ENCODE assay signal across 9 mouse cellular contexts in genomic region chr7:6835351-6835750, GRCm38 (mm10).
DNase-seq lines count a peak whose midpoint lies in the region; ATAC-seq lines count a peak whose summit lies in the region.
"Had no signal": no experiment of that assay in that cellular context is flagged by ENCODE, and none has a peak within 500 bp of the region (broad histone marks: within the 10 kb centered on the region; RNA-seq: fewer than 3 reads in every experiment).

No protein-coding gene starts in this region.

- no peaks in the 10 kb centered on the region for H3K9me3 ChIP-seq in liver, embryonic 11.5 days (ENCODE audit: control insufficient read depth, low read length)
- no peaks in the 10 kb centered on the region for H3K9me3 ChIP-seq in liver, embryonic 12.5 days (replicated peaks)
- no peaks in the 10 kb centered on the region for H3K9me3 ChIP-seq in forebrain, embryonic 11.5 days (ENCODE audit: control insufficient read depth, low read length)
- H3K9me3 ChIP-seq in neural tube, embryonic 15.5 days (replicated peaks): no peaks in the 10 kb centered on the region

- no peak overlapping the region for H3K4me2 ChIP-seq in liver, embryonic 11.5 days
- H3K4me2 ChIP-seq in liver, embryonic 12.5 days: no peak overlapping the region
- no peak overlapping the region for H3K4me2 ChIP-seq in forebrain, embryonic 11.5 days (ENCODE audit: low read depth, low read length, severe bottlenecking)
- H3K4me2 ChIP-seq in neural tube, embryonic 15.5 days: no peak overlapping the region

- peak overlapping the region; percentile 5; the same call in 1 of the 2 replicates for H3K27ac ChIP-seq in liver, embryonic 11.5 days (ENCODE audit: low read depth, low read length)
- no peak overlapping the region for H3K27ac ChIP-seq in liver, embryonic 12.5 days
- peak overlapping the region; percentile 41; the same call in 1 of the 2 replicates for H3K27ac ChIP-seq in forebrain, embryonic 11.5 days (ENCODE audit: low read depth, low read length)
- peak overlapping the region; percentile 67 for H3K27ac ChIP-seq in neural tube, embryonic 15.5 days (replicated peaks)

- ATAC-seq in liver, embryonic 11.5 days (replicated peaks; ENCODE audit: low FRiP score): peak; percentile 34; the same call in 1 of the 2 replicates
- ATAC-seq in liver, embryonic 12.5 days: no peak
- peak; percentile 87 for ATAC-seq in forebrain, embryonic 11.5 days (replicated peaks; ENCODE audit: low FRiP score)
- peak; percentile 69; the same call in 1 of the 2 replicates for ATAC-seq in neural tube, embryonic 15.5 days (ENCODE audit: low FRiP score)

- H3K4me3 ChIP-seq in liver, embryonic 11.5 days (ENCODE audit: low read depth, low read length): no peak overlapping the region
- H3K4me3 ChIP-seq in liver, embryonic 12.5 days: no peak overlapping the region
- no peak overlapping the region for H3K4me3 ChIP-seq in forebrain, embryonic 11.5 days (ENCODE audit: low read depth, low read length)
- no peak overlapping the region for H3K4me3 ChIP-seq in neural tube, embryonic 15.5 days (replicated peaks)
- H3K4me3 ChIP-seq: erythroblast, embryonic 14.5 days had no signal

- H3K9ac ChIP-seq in liver, embryonic 11.5 days (ENCODE audit: low read depth, low read length): no peak overlapping the region
- H3K9ac ChIP-seq in liver, embryonic 12.5 days: no peak overlapping the region
- 0 out of 2 replicates have a peak overlapping the region, but pooled peaks have one; percentile 20 for H3K9ac ChIP-seq in forebrain, embryonic 11.5 days (ENCODE audit: low read length)
- H3K9ac ChIP-seq in neural tube, embryonic 15.5 days (replicated peaks): no peak overlapping the region

- no peaks in the 10 kb centered on the region for H3K36me3 ChIP-seq in liver, embryonic 11.5 days (ENCODE audit: control insufficient read depth, insufficient read depth, low read length)
- H3K36me3 ChIP-seq in liver, embryonic 12.5 days: no peaks in the 10 kb centered on the region
- H3K36me3 ChIP-seq in forebrain, embryonic 11.5 days (ENCODE audit: control insufficient read depth, insufficient read depth, low read length): no peaks in the 10 kb centered on the region
- H3K36me3 ChIP-seq in neural tube, embryonic 15.5 days: no peaks in the 10 kb centered on the region

- WGBS in liver, embryonic 11.5 days: 25% methylated on average over 5 of the region's 5 CpGs
- 28% methylated on average over 5 of the region's 5 CpGs for WGBS in liver, embryonic 12.5 days (ENCODE audit: insufficient replicate concordance)
- 25% methylated on average over 5 of the region's 5 CpGs for WGBS in forebrain, embryonic 11.5 days
- 11% methylated on average over 5 of the region's 5 CpGs for WGBS in neural tube, embryonic 15.5 days

- H3K27me3 ChIP-seq in liver, embryonic 11.5 days (replicated peaks; ENCODE audit: control insufficient read depth, insufficient read depth, low read length): no peaks in the 10 kb centered on the region
- H3K27me3 ChIP-seq in liver, embryonic 12.5 days (replicated peaks): no peaks in the 10 kb centered on the region
- H3K27me3 ChIP-seq in forebrain, embryonic 11.5 days (ENCODE audit: control insufficient read depth, insufficient read depth, low read length): no peaks in the 10 kb centered on the region
- no peaks in the 10 kb centered on the region for H3K27me3 ChIP-seq in neural tube, embryonic 15.5 days (replicated peaks)

- H3K4me1 ChIP-seq in liver, embryonic 11.5 days (replicated peaks; ENCODE audit: control insufficient read depth, insufficient read depth, low read length): no peaks in the 10 kb centered on the region
- 0 out of 2 replicates have a peak, but pooled peaks cover 4% of the 10 kb centered on the region for H3K4me1 ChIP-seq in liver, embryonic 12.5 days
- H3K4me1 ChIP-seq in forebrain, embryonic 11.5 days (replicated peaks; ENCODE audit: control insufficient read depth, insufficient read depth, low read length): peaks cover 4% of the 10 kb centered on the region; the same call in 1 of the 2 replicates
- peaks cover 11% of the 10 kb centered on the region for H3K4me1 ChIP-seq in neural tube, embryonic 15.5 days

- DNase-seq in liver, embryonic 11.5 days (ENCODE audit: low spot score): peak; percentile 35
- DNase-seq in forebrain, embryonic 11.5 days (ENCODE audit: low spot score): peak; percentile 64
- DNase-seq in hindlimb bud, embryonic 11.5 days (ENCODE audit: extremely low spot score, low read depth, low spot score): peak; percentile 89
- DNase-seq in adrenal gland, adult (ENCODE audit: inconsistent age in 2 of 2, low spot score in 1 of 2): no peak
- DNase-seq in lung, adult 18-20 months: no peak
- DNase-seq: heart, postnatal 4 days had no signal

Comparison
In these comparisons a context has a peak if more than half of its experiments do, and no peak if none do; other contexts are left out.
1. DNase-seq: peak in liver, embryonic 11.5 days (single experiment), forebrain, embryonic 11.5 days (single experiment) and hindlimb bud, embryonic 11.5 days (single experiment); none in adrenal gland, adult (0 of 2) and lung, adult 18-20 months (0 of 2).